In genomic region chr10:91180761-91181460, GRCm38 (mm10) we compare ENCODE assay signal across 8 mouse cellular contexts. TPM values are rescaled to one million over a fixed set of nuclear protein-coding genes. Genes with fewer than 3 reads are reported as not detected.
DNase-seq lines count a peak whose midpoint lies in the region; ATAC-seq lines count a peak whose summit lies in the region.

Gene Tmpo, minus strand, starts transcription at chr10:91181315.

- no peaks in the 10 kb centered on the region for H3K36me3 ChIP-seq in megakaryocyte, embryonic 14.5 days (replicated peaks; ENCODE audit: low read length)

- no peak for DNase-seq in layer of hippocampus, adult 8-10 months (ENCODE audit: low spot score in 2 of 2)
- no peak for DNase-seq in layer of hippocampus, adult 9-11 months
- DNase-seq in adrenal gland, postnatal 14 days = no peak
- DNase-seq in gastrocnemius, adult 8-10 months (ENCODE audit: low spot score in 2 of 2) = no peak
- DNase-seq in yolk sac, embryonic 10.5 days (ENCODE audit: low spot score) = no peak

- H3K4me1 ChIP-seq in megakaryocyte, embryonic 14.5 days = peaks cover 45% of the 10 kb centered on the region

- H3K9me3 ChIP-seq in megakaryocyte, embryonic 14.5 days = no peaks in the 10 kb centered on the region

- no peaks in the 10 kb centered on the region for H3K27me3 ChIP-seq in megakaryocyte, embryonic 14.5 days (replicated peaks)

- ATAC-seq in inflammation-experienced regulatory T-cells, adult 6 months = no peak
- no peak for ATAC-seq in frontal cortex, adult (ENCODE audit: low TSS enrichment)

- H3K4me3 ChIP-seq in megakaryocyte, embryonic 14.5 days (replicated peaks) = peak within 1 kb of the TSS; percentile 98

RNA-seq across cellular contexts. Expression of gene Tmpo, which starts in this region (rescaled TPM):
- 10 to 100 TPM; 39.2 to 51.2 (median 41.8) TPM for total RNA-seq in layer of hippocampus, adult 8-10 months (2022)
- total RNA-seq in adrenal gland, postnatal 14 days (2021) = 117 and 128 TPM in 2 replicates
- 10 to 100 TPM; 47.8 to 71.6 (median 53.8) TPM for total RNA-seq in gastrocnemius, adult 8-10 months (2022)
- polyA plus RNA-seq in inflammation-experienced regulatory T-cells, adult 6 months (2017; shearing (Covaris generic)) = 10 to 100 TPM; 61.6 to 69.1 (median 61.9) TPM
- polyA plus RNA-seq in megakaryocyte, embryonic 14.5 days (2012; ENCODE audit: insufficient read depth, low replicate concordance) = 25.4 and 51.4 TPM in 2 replicates
